Mouse (Mus musculus) CH12.LX (cell line): ENCODE data around the gene Arsa. TPM values are rescaled to one million over a fixed set of nuclear protein-coding genes. Genes with fewer than 3 reads are reported as not detected.

Experiments
- DNase-seq: peaks from one replicate; pipeline ENCODE4 v3.0.0-alpha.2; 2013; ENCODE audit errors: extremely low read depth
- H3K27ac ChIP-seq: 2 replicates; pipeline ENCODE4 v1.5.1; 2012; ENCODE audit warnings: low read depth, mild to moderate bottlenecking, control low read depth, moderate library complexity; ENCODE audit not compliant: insufficient read depth
- H3K27me3 ChIP-seq: replicated peaks from 2 replicates; pipeline ENCODE3; 2012; ENCODE audit warnings: inconsistent platforms
- H3K36me3 ChIP-seq, 2 experiments: replicated peaks in 1 of 2; 2 replicates each; pipeline versions ENCODE3 to v1.6.1; 2012; ENCODE audit warnings: inconsistent platforms in 1 of 2, low read length in 1 of 2, mild to moderate bottlenecking in 1 of 2, mixed read lengths in 1 of 2, moderate library complexity in 1 of 2; ENCODE audit not compliant: control insufficient read depth in 1 of 2, insufficient read depth in 1 of 2
- H3K4me1 ChIP-seq, 2 experiments: 2 replicates each; pipeline ENCODE4 v1.6.1; 2012; ENCODE audit warnings: inconsistent platforms in 1 of 2, moderate library complexity in 1 of 2; ENCODE audit not compliant: insufficient read depth in 2 of 2, control insufficient read depth in 1 of 2
- H3K4me2 ChIP-seq: 2 replicates; pipeline ENCODE4 v1.6.1; 2012; ENCODE audit warnings: low read depth, mild to moderate bottlenecking, control low read depth; ENCODE audit not compliant: poor library complexity, insufficient read depth, severe bottlenecking
- H3K4me3 ChIP-seq, 3 experiments: fragments of 150-350 bp in 1 of 3; sonication (generic) in 1 of 3; replicated peaks in 1 of 3; 2 replicates each; pipeline versions ENCODE3 to v1.5.1; 2011 to 2012; ENCODE audit warnings: low read depth in 2 of 3, low read length in 2 of 3, mild to moderate bottlenecking in 2 of 3, moderate library complexity in 2 of 3, control low read depth in 1 of 3, improper control_type of control experiment in 1 of 3, inconsistent platforms in 1 of 3, mixed read lengths in 1 of 3; ENCODE audit not compliant: poor library complexity in 1 of 3
- H3K79me2 ChIP-seq: replicated peaks from 2 replicates; pipeline ENCODE4 v1.6.1; 2012; ENCODE audit warnings: mild to moderate bottlenecking, moderate library complexity; ENCODE audit not compliant: control insufficient read depth, poor library complexity, insufficient read depth, severe bottlenecking; ENCODE audit errors: extremely low read depth
- H3K9ac ChIP-seq: 2 replicates; pipeline ENCODE4 v1.6.1; 2012; ENCODE audit warnings: low read depth, mild to moderate bottlenecking, control low read depth, moderate library complexity; ENCODE audit not compliant: insufficient read depth
- H3K9me3 ChIP-seq: replicated peaks from 2 replicates; pipeline ENCODE3; 2012; ENCODE audit warnings: low read length, inconsistent platforms, mixed read lengths
- CHD1 ChIP-seq: IDR thresholded peaks from 2 replicates; pipeline ENCODE4 v1.6.1; 2012; ENCODE audit warnings: low read depth, low read length, improper control_type of control experiment, inconsistent platforms
- CTCF ChIP-seq, 2 experiments: IDR thresholded peaks in 1 of 2; conservative IDR thresholded peaks in 1 of 2; 2 replicates each; pipeline ENCODE4 v1.5.1; 2011 to 2012; ENCODE audit warnings: low read depth in 2 of 2, low read length in 2 of 2, improper control_type of control experiment in 1 of 2, inconsistent platforms in 1 of 2, mild to moderate bottlenecking in 1 of 2, moderate library complexity in 1 of 2
- ELF1 ChIP-seq: IDR thresholded peaks from 2 replicates; pipeline ENCODE4 v1.6.1; 2014; ENCODE audit warnings: low read depth, mild to moderate bottlenecking, inconsistent platforms, low read length, improper control_type of control experiment
- EP300 ChIP-seq: IDR thresholded peaks from 2 replicates; pipeline ENCODE4 v1.6.1; 2011; ENCODE audit warnings: low read length, improper control_type of control experiment
- JUND ChIP-seq: conservative IDR thresholded peaks from 2 replicates; pipeline ENCODE4 v1.6.1; 2011; ENCODE audit warnings: low read depth, low read length, improper control_type of control experiment
- KAT2A ChIP-seq: IDR thresholded peaks from 2 replicates; pipeline ENCODE4 v1.6.1; 2012; ENCODE audit warnings: low read length, improper control_type of control experiment, inconsistent platforms; ENCODE audit not compliant: insufficient replicate concordance
- MAFK ChIP-seq: IDR thresholded peaks from 2 replicates; pipeline ENCODE4 v1.6.1; 2011; ENCODE audit warnings: low read length, improper control_type of control experiment; ENCODE audit not compliant: insufficient replicate concordance
- MAX ChIP-seq: IDR thresholded peaks from 2 replicates; pipeline ENCODE4 v1.6.1; 2011; ENCODE audit warnings: low read length, improper control_type of control experiment
- MAZ ChIP-seq: IDR thresholded peaks from 2 replicates; pipeline ENCODE4 v1.6.1; 2012; ENCODE audit warnings: low read depth, mild to moderate bottlenecking, inconsistent platforms, low read length, improper control_type of control experiment, moderate library complexity
- MXI1 ChIP-seq: IDR thresholded peaks from 2 replicates; pipeline ENCODE4 v1.6.1; 2011; ENCODE audit warnings: mild to moderate bottlenecking, low read depth, low read length, improper control_type of control experiment
- MYC ChIP-seq: IDR thresholded peaks from 2 replicates; pipeline ENCODE4 v1.6.1; 2011; ENCODE audit warnings: low read depth, mild to moderate bottlenecking, improper control_type of control experiment, low read length
- NRF1 ChIP-seq: IDR thresholded peaks from 2 replicates; pipeline ENCODE4 v1.6.1; 2014; ENCODE audit warnings: low read depth, mild to moderate bottlenecking, inconsistent platforms, low read length, improper control_type of control experiment, moderate library complexity
- PAX5 ChIP-seq: IDR thresholded peaks from 2 replicates; pipeline ENCODE4 v1.6.1; 2012; ENCODE audit warnings: low read length, inconsistent platforms, mixed read lengths
- POLR2A ChIP-seq: IDR thresholded peaks from 2 replicates; pipeline ENCODE4 v1.6.1; 2011; ENCODE audit warnings: low read depth, mild to moderate bottlenecking, improper control_type of control experiment, low read length
- POLR2AphosphoS2 ChIP-seq: IDR thresholded peaks from 2 replicates; pipeline ENCODE4 v1.6.1; 2011; ENCODE audit warnings: low read depth, low read length, improper control_type of control experiment
- RAD21 ChIP-seq: IDR thresholded peaks from 2 replicates; pipeline ENCODE4 v1.6.1; 2011; ENCODE audit warnings: low read depth, mild to moderate bottlenecking, low read length, improper control_type of control experiment, moderate library complexity
- SIN3A ChIP-seq: IDR thresholded peaks from 2 replicates; pipeline ENCODE4 v1.6.1; 2012; ENCODE audit warnings: low read length, improper control_type of control experiment, inconsistent platforms
- SMC3 ChIP-seq: IDR thresholded peaks from 2 replicates; pipeline ENCODE4 v1.6.1; 2011; ENCODE audit warnings: low read depth, low read length, improper control_type of control experiment
- TCF12 ChIP-seq: IDR thresholded peaks from 2 replicates; pipeline ENCODE4 v1.6.1; 2014; ENCODE audit warnings: low read depth, mild to moderate bottlenecking, inconsistent platforms, low read length, improper control_type of control experiment
- USF2 ChIP-seq: conservative IDR thresholded peaks from 2 replicates; pipeline ENCODE4 v1.6.1; 2011; ENCODE audit warnings: low read depth, low read length, improper control_type of control experiment
- ZKSCAN1 ChIP-seq: IDR thresholded peaks from 2 replicates; pipeline ENCODE4 v1.6.1; 2012; ENCODE audit warnings: low read depth, inconsistent platforms, low read length, improper control_type of control experiment, borderline replicate concordance
- ZMIZ1 ChIP-seq: IDR thresholded peaks from 2 replicates; pipeline ENCODE4 v1.6.1; 2012; ENCODE audit warnings: low read depth, mild to moderate bottlenecking, inconsistent platforms, low read length, improper control_type of control experiment
- dilution Hi-C: fragments of 300-500 bp; cut with MboI; formaldehyde crosslinking; loops from 2 replicates; pipeline ENCODE4 v1.14.3; 2020; ENCODE audit warnings: low sequenced_read_pairs; ENCODE audit not compliant: extremely low pct_unique_long_range_greater_than_20kb, extremely low pct_ligation_motif_present
- in situ Hi-C: fragments of 300-500 bp; cut with MboI; formaldehyde crosslinking; loops from 3 replicates; pipeline ENCODE4 v1.14.3; 2019; ENCODE audit warnings: low sequenced_read_pairs, low pct_ligation_motif_present, low pct_unique_long_range_greater_than_20kb, mixed read lengths
- polyA plus RNA-seq: library from polyadenylated mRNA; unstranded; fragments of >175 nt; gene quantifications from 2 replicates; pipeline ENCODE4 v1.2.1, GENCODE M21; 2012; ENCODE audit warnings: low read depth; ENCODE audit not compliant: insufficient read length
- total RNA-seq, 2 experiments: library from RNA; depleted of rRNA; stranded (reverse); fragments of 300-350 nt in 1 of 2; fragments of >200 nt in 1 of 2; gene quantifications; 2 replicates each; pipeline ENCODE4 v1.2.3; 2012 to 2014

The Arsa gene
- total and polyA plus RNA-seq, 3 experiments: 9.3 to 10.3 (median 9.9) TPM

DNA sequence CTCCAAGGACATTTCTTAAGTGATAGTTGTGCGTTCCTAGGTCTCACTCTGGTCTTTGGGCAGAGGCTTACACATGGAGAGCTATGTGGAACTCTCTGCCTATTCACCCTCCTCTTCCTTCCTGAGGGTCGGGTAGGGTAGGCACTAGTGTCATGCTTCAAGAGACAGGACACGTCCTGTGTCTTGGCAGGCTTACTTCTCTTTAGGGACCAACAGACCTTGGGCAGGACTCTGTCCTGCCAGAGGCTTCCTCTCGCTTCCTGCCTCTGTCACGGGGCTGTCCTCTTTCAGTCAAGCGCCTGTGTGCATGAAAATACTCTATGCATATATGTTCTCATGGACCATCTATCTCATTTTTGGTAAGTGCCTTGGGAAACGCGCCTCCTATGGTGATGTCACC is 30.5 kb upstream of the Arsa start:
- Histone ChIP-seq H3K36me3 (no peaks in the 10 kb centered on the region), H3K4me1 (no peaks in the 10 kb centered on the region), H3K4me2 (no peak overlapping the region), H3K9me3 (no peaks in the 10 kb centered on the region), H3K27me3 (peaks cover 27% of the 10 kb centered on the region), H3K27ac (no peak overlapping the region), H3K9ac (no peak overlapping the region), H3K4me3 (no peak overlapping the region), H3K79me2 (no peaks in the 10 kb centered on the region)
- no peak for DNase-seq
- in situ Hi-C loops (no loop called here), dilution Hi-C loops (no loop called here)
- TF ChIP-seq MAZ (no peak), KAT2A (no peak), PAX5 (no peak), ZKSCAN1 (no peak)

DNA sequence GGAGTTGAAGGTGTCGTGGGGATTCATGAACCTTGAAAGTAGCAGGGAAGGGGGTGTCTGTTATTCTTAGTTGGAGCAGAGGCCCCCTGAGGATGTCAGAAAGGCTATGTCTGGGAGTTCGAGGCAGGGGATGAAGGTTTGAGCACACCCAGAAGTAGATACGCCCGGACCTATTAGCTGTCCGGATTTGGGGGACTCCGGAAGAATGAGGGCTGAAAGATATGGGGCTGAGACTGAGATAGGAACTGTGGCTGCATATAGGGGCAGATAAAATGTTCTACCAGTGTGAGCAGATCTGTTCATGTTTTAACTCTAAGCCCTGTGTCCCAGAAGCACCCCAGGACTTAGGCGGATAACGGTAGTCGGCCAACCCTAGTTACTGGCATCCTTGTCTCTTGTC is 27.6 kb upstream of the Arsa start:
- no peak overlapping the region for H3K4me2 ChIP-seq
- no peaks in the 10 kb centered on the region for H3K4me1 ChIP-seq
- dilution Hi-C loops: no loop called here
- H3K9ac ChIP-seq: no peak overlapping the region
- H3K9me3 ChIP-seq: peaks cover 7% of the 10 kb centered on the region
- H3K36me3 ChIP-seq: no peaks in the 10 kb centered on the region
- in situ Hi-C loops: no loop called here
- H3K79me2 ChIP-seq: no peaks in the 10 kb centered on the region
- H3K27me3 ChIP-seq: peaks cover 19% of the 10 kb centered on the region
- H3K4me3 ChIP-seq: no peak overlapping the region
- no peak for DNase-seq
- no peak overlapping the region for H3K27ac ChIP-seq
- TF ChIP-seq TCF12 (no peak), EP300 (no peak), MXI1 (no peak), ZMIZ1 (no peak), RAD21 (no peak), JUND (no peak), MAFK (no peak), NRF1 (no peak)

DNA sequence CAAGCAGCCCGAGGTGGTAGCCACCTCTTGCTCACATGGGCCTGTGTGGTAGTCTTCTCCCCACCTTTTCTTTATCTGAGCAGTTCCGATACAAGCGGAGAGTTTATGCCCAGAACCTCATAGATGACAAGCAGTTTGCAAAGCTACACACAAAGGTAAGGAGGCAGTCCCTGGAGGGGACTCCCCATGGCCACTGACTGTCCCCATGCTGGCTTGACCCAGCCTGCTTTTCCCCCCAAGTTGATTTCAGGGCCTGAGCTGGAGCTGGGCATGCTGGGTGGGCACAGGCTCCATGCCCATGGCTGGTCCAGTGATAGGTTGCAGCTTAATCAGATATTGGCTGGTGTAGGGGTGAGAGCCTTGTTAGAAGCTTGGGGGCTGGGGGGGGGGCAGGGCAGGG is 24.1 kb upstream of the Arsa start:
- H3K4me2 ChIP-seq: no peak overlapping the region

More for the DNA sequence above, 24.1 kb upstream of the Arsa start:
- TF ChIP-seq ZMIZ1 (no peak), MYC (no peak), SIN3A (no peak), CTCF (conservative IDR thresholded peaks at IDR 0.05 in 1 of 2, IDR thresholded peaks at IDR 0.05 in 1 of 2; ENCODE audit: low read depth in 2 of 2, low read length in 2 of 2) (no peak), PAX5 (no peak), MAZ (no peak), USF2 (no peak), CHD1 (no peak), SMC3 (no peak), POLR2AphosphoS2 (no peak), MAX (no peak), POLR2A (no peak), ELF1 (no peak), KAT2A (no peak), EP300 (no peak)
- H3K27me3 ChIP-seq: peaks cover 15% of the 10 kb centered on the region
- H3K9ac ChIP-seq: no peak overlapping the region
- H3K9me3 ChIP-seq: peaks cover 15% of the 10 kb centered on the region
- in situ Hi-C loops (no loop called here), dilution Hi-C loops (no loop called here)
- no peaks in the 10 kb centered on the region for H3K36me3 ChIP-seq
- H3K4me1 ChIP-seq: no peaks in the 10 kb centered on the region
- no peak overlapping the region for H3K27ac ChIP-seq
- H3K4me3 ChIP-seq: no peak overlapping the region
- DNase-seq: no peak
- H3K79me2 ChIP-seq: no peaks in the 10 kb centered on the region
